Mouse (Mus musculus) hindbrain, embryonic 12.5 days (tissue): ENCODE data around the gene Adat3. TPM values are rescaled to one million over a fixed set of nuclear protein-coding genes. Genes with fewer than 3 reads are reported as not detected.
A peak's percentile ranks its signal among the peaks of the same experiment; 100 is the strongest.
"Not testable (repeated sequence)": the region's sequence is repeated elsewhere in the genome, so short reads cannot be mapped to it uniquely, and the experiment has no call there.

ENCODE experiments used
- ATAC-seq: fragments of 200-750 bp; cut with Nextera tagmentation; 2 replicates; pipeline ENCODE4 v1.8.0; 2017; ENCODE audit warnings: moderate TSS enrichment; ENCODE audit not compliant: low FRiP score
- H3K27ac ChIP-seq: fragments of 300-500 bp; sonication (generic); 2 replicates; pipeline ENCODE4 v1.5.1; 2016; ENCODE audit warnings: mild to moderate bottlenecking
- H3K27me3 ChIP-seq: fragments of 300-500 bp; sonication (generic); 2 replicates; pipeline ENCODE4 v1.6.1; 2016; ENCODE audit warnings: mild to moderate bottlenecking
- H3K36me3 ChIP-seq: fragments of 300-500 bp; sonication (generic); 2 replicates; pipeline ENCODE4 v1.6.1; 2016; ENCODE audit warnings: mild to moderate bottlenecking
- H3K4me1 ChIP-seq: fragments of 300-500 bp; sonication (generic); 2 replicates; pipeline ENCODE4 v1.6.1; 2016
- H3K4me2 ChIP-seq: fragments of 300-500 bp; sonication (generic); replicated peaks from 2 replicates; pipeline ENCODE4 v1.6.1; 2016; ENCODE audit warnings: mild to moderate bottlenecking
- H3K4me3 ChIP-seq: fragments of 300-500 bp; sonication (generic); 2 replicates; pipeline ENCODE4 v1.5.1; 2016; ENCODE audit warnings: mild to moderate bottlenecking
- H3K9ac ChIP-seq: fragments of 300-500 bp; sonication (generic); 2 replicates; pipeline ENCODE4 v1.6.1; 2016; ENCODE audit warnings: mild to moderate bottlenecking, moderate library complexity
- H3K9me3 ChIP-seq: fragments of 300-500 bp; sonication (generic); replicated peaks from 2 replicates; pipeline ENCODE4 v1.6.1; 2016; ENCODE audit warnings: mild to moderate bottlenecking
- WGBS: fragments of 180-500 bp; shearing (Covaris S2); methylation state at CpG from one replicate; pipeline ENCODE4 v1.1.7; 2016; 5-methylcytosine and 5-hydroxymethylcytosine counted together
- microRNA-seq: library from miRNA; unstranded; fragments of <30 nt; microRNA quantifications from one replicate; pipeline ENCODE4, GENCODE M21; 2017
- polyA plus RNA-seq: library from polyadenylated mRNA; unstranded; fragments of >200 nt; fragmentation: Nextera tagmentation; extraction: Ambion mirVana; gene quantifications from 2 replicates; pipeline ENCODE4 v1.2.1, GENCODE M21; 2016

The Adat3 gene
- polyA plus RNA-seq, 1 experiment from 2014 or later, result 5.5 TPM

DNA sequence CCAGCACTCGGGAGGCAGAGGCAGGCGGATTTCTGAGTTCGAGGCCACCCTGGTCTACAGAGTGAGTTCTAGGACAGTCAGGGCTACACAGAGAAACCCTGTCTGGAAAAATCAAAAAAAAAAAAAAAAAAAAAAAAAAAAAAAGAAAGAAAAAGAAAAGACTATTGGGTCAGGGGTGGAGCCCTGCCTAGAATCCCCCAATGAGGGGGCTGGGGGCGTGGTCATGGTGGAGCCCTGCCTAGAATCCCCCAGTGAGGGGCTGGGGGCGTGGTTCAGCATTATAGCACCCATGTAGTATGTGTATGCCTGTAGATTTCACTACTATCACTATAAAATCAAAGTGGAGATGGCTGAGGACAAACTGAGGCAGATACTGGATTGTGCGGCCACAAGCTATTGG, 47.2 kb downstream of the Adat3 start:
- ATAC-seq, result not testable (repeated sequence)
- Histone ChIP-seq H3K36me3 (peaks cover 48% of the 10 kb centered on the region), H3K4me1 (peaks cover 22% of the 10 kb centered on the region)

DNA sequence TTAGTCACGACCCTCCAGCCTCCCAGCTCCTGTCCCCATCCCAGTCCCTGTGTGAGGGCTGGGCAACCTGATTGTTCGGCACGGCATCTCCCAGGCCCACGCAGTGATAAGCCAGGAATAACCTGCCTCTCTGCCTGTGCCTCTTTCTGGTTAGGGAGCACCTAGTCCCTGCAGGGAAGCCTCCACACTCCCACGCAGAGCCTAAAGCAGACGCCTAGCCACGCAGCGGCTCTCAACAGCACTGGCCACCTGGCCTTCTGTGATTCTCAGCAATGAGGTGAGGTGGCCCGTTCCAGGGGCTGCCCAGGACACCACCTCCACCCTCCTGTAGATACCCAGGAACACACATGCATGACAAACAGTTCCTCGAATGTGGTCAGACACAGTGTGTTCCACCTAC, 47.7 kb downstream of the Adat3 start:
- Histone ChIP-seq H3K4me1 (peaks cover 27% of the 10 kb centered on the region), H3K4me3 (no peak overlapping the region), H3K27ac (no peak overlapping the region), H3K36me3 (peaks cover 43% of the 10 kb centered on the region), H3K27me3 (no peaks in the 10 kb centered on the region), H3K9ac (no peak overlapping the region; the same call in 1 of the 2 replicates), H3K9me3 (no peaks in the 10 kb centered on the region), H3K4me2 (no peak overlapping the region)
- no peak for ATAC-seq
- WGBS, result 95% methylated on average over 10 of the region's 10 CpGs

More for the DNA sequence above, 47.2 kb downstream of the Adat3 start:
- WGBS, result 88% methylated on average over 6 of the region's 6 CpGs
- not testable (repeated sequence) for H3K9ac ChIP-seq, H3K4me3 ChIP-seq, H3K4me2 ChIP-seq, H3K27ac ChIP-seq, H3K9me3 ChIP-seq, H3K27me3 ChIP-seq

DNA sequence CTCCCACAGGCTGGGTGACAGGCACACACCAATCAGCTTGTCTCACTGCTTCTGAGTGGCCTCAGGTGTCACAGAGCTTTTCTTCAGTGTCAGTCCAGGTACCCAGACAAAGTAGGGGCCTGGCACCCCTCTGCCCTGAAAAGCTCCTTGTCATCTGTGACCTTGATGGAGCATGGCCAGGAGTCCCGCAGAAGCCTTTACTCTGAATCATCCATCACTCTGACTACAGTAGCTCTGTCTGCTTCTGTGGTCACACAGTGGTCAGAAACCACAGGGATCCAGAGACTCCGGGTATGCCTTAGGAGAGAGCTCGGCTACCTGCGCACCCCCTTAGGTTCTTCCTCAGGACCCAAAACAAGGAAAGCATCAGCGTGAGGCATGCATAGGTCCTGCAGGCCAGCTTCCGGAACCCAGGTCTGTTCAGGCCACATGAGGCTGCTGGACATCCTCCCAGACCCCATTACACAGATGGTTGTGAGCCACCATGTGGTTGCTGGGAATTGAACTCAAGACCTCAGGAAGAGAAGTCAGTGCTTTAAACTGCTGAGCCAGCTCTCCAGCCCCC, 50.6 kb downstream of the Adat3 start:
- Histone ChIP-seq H3K9me3 (no peaks in the 10 kb centered on the region), H3K27ac (no peak overlapping the region), H3K9ac (peak overlapping the region; percentile 20; the same call in 1 of the 2 replicates), H3K4me3 (no peak overlapping the region), H3K4me1 (peaks cover 37% of the 10 kb centered on the region), H3K36me3 (peaks cover 16% of the 10 kb centered on the region), H3K4me2 (no peak overlapping the region), H3K27me3 (no peaks in the 10 kb centered on the region)
- no peak for ATAC-seq
- WGBS, result 89% methylated on average over 6 of the region's 6 CpGs

DNA sequence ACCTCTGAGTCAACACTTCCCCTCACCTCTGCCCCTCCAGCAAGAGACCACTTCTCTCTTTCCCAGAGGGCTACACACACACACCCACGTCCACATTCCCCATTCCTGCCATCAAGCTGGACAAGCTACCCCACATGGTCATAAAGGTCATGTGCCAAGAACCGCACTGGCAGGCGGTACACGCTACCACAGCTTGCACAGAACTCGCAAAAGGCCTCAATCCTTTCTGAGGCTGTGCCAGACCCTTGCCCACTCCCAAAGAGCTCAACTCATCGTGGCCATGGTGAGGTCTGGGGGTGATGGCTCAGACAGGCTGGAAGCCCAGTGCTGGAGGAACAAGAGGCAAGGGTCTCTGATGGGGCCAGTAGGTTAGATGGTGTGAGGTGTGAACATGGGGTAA, 52.2 kb downstream of the Adat3 start:
- Histone ChIP-seq H3K4me3 (peak overlapping the region; percentile 86), H3K9ac (peak overlapping the region; percentile 98)

DNA sequence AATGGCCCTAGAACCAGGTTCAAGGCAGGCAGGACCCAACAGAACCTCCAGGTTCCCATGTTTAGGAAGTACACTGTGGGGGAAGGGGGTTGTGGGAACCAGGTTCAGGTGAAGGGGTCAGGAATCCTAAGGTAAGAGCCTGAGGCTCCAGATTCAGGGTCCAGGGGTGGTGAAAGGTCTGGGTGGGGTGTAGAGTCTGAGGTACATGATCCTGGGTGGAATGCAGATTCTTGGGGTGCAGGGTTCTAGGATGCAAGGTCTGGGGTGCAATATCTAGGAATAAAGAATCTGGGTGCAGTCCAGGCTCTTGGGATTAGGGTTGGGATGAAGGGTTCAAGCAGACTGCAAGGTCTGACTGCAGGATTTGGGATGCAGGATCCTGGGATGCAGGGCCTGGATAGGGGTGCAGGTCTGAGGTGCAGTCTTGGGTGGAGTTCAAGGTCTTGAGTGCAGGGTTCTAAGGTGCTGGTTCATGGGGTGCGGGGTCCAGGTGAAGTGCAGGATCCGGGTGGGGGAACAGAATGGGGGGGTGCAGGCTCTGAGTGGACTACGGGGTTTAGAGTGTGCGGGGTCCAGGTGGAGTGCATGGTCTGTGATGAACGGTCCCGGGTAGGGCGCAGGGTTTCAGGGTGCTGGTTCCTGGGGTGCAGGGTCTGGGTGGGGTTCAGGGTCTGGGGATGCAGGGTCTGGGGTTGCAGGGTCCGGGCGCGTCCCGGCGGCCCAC, 52.9 kb downstream of the Adat3 start:
- H3K9ac ChIP-seq, result peak overlapping the region; percentile 98
- H3K27ac ChIP-seq, result peak overlapping the region; percentile 87
- peaks cover 30% of the 10 kb centered on the region for H3K4me1 ChIP-seq
- 4% methylated on average over 11 of the region's 12 CpGs for WGBS
- no peaks in the 10 kb centered on the region for H3K27me3 ChIP-seq
- H3K4me3 ChIP-seq, result peak overlapping the region; percentile 86
- peak overlapping the region; percentile 97 for H3K4me2 ChIP-seq
- H3K9me3 ChIP-seq, result no peaks in the 10 kb centered on the region
- H3K36me3 ChIP-seq, result peaks cover 8% of the 10 kb centered on the region
- ATAC-seq, result peak; percentile 51

More for the DNA sequence above, 52.2 kb downstream of the Adat3 start:
- WGBS, result 86% methylated on average over 6 of the region's 6 CpGs
- no peaks in the 10 kb centered on the region for H3K9me3 ChIP-seq
- H3K4me2 ChIP-seq, result peak overlapping the region; percentile 97
- ATAC-seq, result no peak
- peaks cover 30% of the 10 kb centered on the region for H3K4me1 ChIP-seq
- H3K27me3 ChIP-seq, result no peaks in the 10 kb centered on the region
- no peak overlapping the region; the same call in 1 of the 2 replicates for H3K27ac ChIP-seq
- H3K36me3 ChIP-seq, result peaks cover 11% of the 10 kb centered on the region

DNA sequence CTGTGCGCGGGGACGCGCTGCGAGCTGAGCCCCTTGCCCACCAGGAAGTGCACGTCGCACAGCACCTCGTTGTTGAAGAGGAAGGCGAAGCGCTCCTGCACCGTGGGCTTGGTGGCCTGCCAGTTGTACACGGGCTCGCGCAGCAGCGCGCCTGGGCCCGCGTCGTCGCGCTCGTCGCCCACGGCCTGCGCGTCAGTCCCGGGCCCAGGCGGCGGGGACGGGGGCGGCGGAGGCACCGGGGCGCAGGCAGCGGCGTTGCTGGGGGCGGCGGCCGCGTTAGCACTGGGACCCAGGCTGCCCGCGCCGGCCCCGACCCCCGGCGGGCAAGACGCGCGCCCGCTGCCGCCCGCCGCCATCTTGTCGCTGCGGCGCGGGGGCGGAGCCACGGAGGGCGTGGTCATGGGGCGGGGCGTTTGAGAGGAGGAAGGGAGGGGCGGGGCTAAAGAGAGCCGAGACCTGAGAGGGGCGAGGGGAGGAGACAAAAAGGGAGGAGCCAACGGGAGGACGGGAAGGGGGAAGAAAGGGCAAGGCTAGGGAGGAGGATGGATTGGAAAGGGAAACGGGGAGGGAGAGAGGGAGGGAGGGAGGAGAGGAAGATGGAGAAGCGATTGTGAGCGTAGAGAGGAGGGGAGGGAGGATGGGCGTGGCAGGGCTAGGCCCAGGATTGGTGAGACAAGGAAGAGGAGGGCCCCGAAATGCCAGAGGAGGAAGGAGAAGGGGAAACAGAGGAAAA, 53.6 kb downstream of the Adat3 start:
- peak overlapping the region; percentile 98 for H3K9ac ChIP-seq
- H3K4me1 ChIP-seq, result peaks cover 30% of the 10 kb centered on the region
- ATAC-seq, result peak; percentile 88
- no peaks in the 10 kb centered on the region for H3K9me3 ChIP-seq
- peaks cover 6% of the 10 kb centered on the region; the same call in 1 of the 2 replicates for H3K36me3 ChIP-seq
- H3K27ac ChIP-seq, result peak overlapping the region; percentile 89
- H3K27me3 ChIP-seq, result no peaks in the 10 kb centered on the region
- H3K4me3 ChIP-seq, result peak overlapping the region; percentile 86
- WGBS, result under 1% methylated on average over 70 of the region's 72 CpGs
- peak overlapping the region; percentile 97 for H3K4me2 ChIP-seq

DNA sequence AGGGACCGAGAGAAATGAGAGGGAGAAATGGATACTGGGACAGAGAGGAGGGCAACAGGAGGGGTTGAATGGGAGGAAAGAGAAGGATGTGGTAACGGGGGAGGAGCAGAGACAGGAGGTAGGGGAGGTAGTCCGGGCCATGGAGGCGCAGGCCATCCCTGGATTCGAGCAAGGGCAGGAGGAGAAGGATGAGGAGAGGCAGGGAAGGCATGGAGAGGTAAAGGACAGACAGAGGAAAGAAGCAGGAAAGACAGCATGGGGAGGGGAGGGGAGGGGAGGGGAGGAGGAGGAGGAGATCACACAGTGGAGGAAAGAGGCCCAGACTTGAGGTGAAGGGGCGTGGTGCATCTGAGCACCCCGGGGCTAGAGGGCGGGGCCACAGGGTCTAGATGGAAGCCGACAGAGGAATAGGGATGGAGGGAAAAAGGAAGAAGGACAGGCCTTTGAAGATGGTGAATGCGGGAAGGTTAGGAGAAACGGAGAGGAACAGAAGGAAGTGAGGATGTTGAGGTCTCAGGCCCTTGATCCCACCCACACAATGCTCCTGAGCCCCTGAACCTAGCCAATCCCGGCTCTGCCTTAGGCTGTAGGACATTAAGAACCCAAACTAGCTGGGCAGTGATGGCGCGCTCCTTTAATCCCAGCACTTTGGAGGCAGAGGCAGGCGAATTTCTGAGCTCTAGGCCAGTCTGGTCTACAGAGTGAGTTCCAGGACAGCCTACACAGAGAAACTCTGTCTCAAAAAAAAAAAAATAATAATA, 54.4 kb downstream of the Adat3 start, which contains the start of gene Btbd2:
Btbd2 (minus strand) TSS at position 209 of the 761 bp plus-strand sequence.
- ATAC-seq, result peak; percentile 46
- WGBS, result 22% methylated on average over 15 of the region's 15 CpGs
- H3K4me1 ChIP-seq, result peaks cover 30% of the 10 kb centered on the region
- H3K9me3 ChIP-seq, result no peaks in the 10 kb centered on the region
- H3K4me2 ChIP-seq, result peak within 1 kb of the TSS; percentile 97
- H3K9ac ChIP-seq, result peak within 1 kb of the TSS; percentile 98
- H3K36me3 ChIP-seq, result peaks cover 4% of the 10 kb centered on the region; the same call in 1 of the 2 replicates
- H3K4me3 ChIP-seq, result peak within 1 kb of the TSS; percentile 86
- no peaks in the 10 kb centered on the region for H3K27me3 ChIP-seq
- H3K27ac ChIP-seq, result peak within 1 kb of the TSS; percentile 89

Small RNAs within 50 kb of the gene (microRNA-seq; reads per million reads assigned to microRNA genes)
- gene Mir6912, result not detected

Other genes with a start within 250 kb of the Adat3 start
- 0.35 and 0.50 TPM in 2 replicates for gene Plk5, start 246.4 kb upstream of the Adat3 start, polyA plus RNA-seq
- 21.4 and 24.8 TPM in 2 replicates for gene Mex3d, start 215.2 kb upstream of the Adat3 start, polyA plus RNA-seq
- 275 and 296 TPM in 2 replicates for gene Mbd3, start 203.3 kb upstream of the Adat3 start, polyA plus RNA-seq
- gene Uqcr11, start 196.1 kb upstream of the Adat3 start, polyA plus RNA-seq, result 312 and 406 TPM in 2 replicates
- 176 and 178 TPM in 2 replicates for gene Tcf3, start 169.2 kb upstream of the Adat3 start, polyA plus RNA-seq
- 1.7 and 2.3 TPM in 2 replicates for gene Onecut3, start 108.0 kb upstream of the Adat3 start, polyA plus RNA-seq
- 0.93 and 1.1 TPM in 2 replicates for gene Atp8b3, start 63.8 kb upstream of the Adat3 start, polyA plus RNA-seq
- gene Rexo1, start 41.3 kb upstream of the Adat3 start, polyA plus RNA-seq, result 33.1 and 33.8 TPM in 2 replicates
- gene Klf16, start 25.6 kb upstream of the Adat3 start, polyA plus RNA-seq, result 7.1 and 8.1 TPM in 2 replicates
- 112 and 118 TPM in 2 replicates for gene Abhd17a, start 12.5 kb upstream of the Adat3 start, polyA plus RNA-seq
- 60.3 and 69.4 TPM in 2 replicates for gene Scamp4, start within 50 bp of the Adat3 start, polyA plus RNA-seq
- 5.2 and 5.3 TPM in 2 replicates for gene Gm49322, start 3.1 kb downstream of the Adat3 start, polyA plus RNA-seq
- 190 and 192 TPM in 2 replicates for gene Csnk1g2, start 20.0 kb downstream of the Adat3 start, polyA plus RNA-seq
- gene Btbd2, start 54.2 kb downstream of the Adat3 start, polyA plus RNA-seq, result 87.8 and 96.4 TPM in 2 replicates
- 88.1 and 90.3 TPM in 2 replicates for gene Mknk2, start 75.2 kb downstream of the Adat3 start, polyA plus RNA-seq
- gene Mob3a, start 99.1 kb downstream of the Adat3 start, polyA plus RNA-seq, result 56.5 and 62.9 TPM in 2 replicates
- gene Izumo4, start 99.3 kb downstream of the Adat3 start, polyA plus RNA-seq, result 27.1 and 30.5 TPM in 2 replicates
- 101 TPM in 2 replicates for gene Ap3d1, start 139.4 kb downstream of the Adat3 start, polyA plus RNA-seq
- gene Dot1l, start 152.3 kb downstream of the Adat3 start, polyA plus RNA-seq, result 25.9 and 27.4 TPM in 2 replicates
- gene Sf3a2, start 195.3 kb downstream of the Adat3 start, polyA plus RNA-seq, result 65.3 and 71.8 TPM in 2 replicates
- 139 TPM in 2 replicates for gene Plekhj1, start 195.7 kb downstream of the Adat3 start, polyA plus RNA-seq
- not detected in 2 replicates for gene Amh, start 202.4 kb downstream of the Adat3 start, polyA plus RNA-seq
- 0.83 and 1.7 TPM in 2 replicates for gene Jsrp1, start 210.6 kb downstream of the Adat3 start, polyA plus RNA-seq
- 1,255 and 1,389 TPM in 2 replicates for gene Oaz1, start 223.8 kb downstream of the Adat3 start, polyA plus RNA-seq
- gene Lingo3, start 241.2 kb downstream of the Adat3 start, polyA plus RNA-seq, result 0.74 and 0.94 TPM in 2 replicates